Mouse (Mus musculus) subcutaneous adipose tissue, adult 2 months (tissue): ENCODE data around the gene Gm20852. TPM values are rescaled to one million over a fixed set of nuclear protein-coding genes. Genes with fewer than 3 reads are reported as not detected.

Experiments used
- polyA plus RNA-seq: library from polyadenylated mRNA; depleted of rRNA; stranded (reverse); fragments of >200 nt; gene quantifications from 2 replicates; pipeline ENCODE4 v1.2.3, GENCODE M21; 2012; ENCODE audit warnings: low replicate concordance; rRNA removed

Gene Gm20852
- not detected in 2 replicates for polyA plus RNA-seq

GRCm38 (mm10) chrY:66742023-66742422, at the start of gene Gm20852:
TSS of gene Gm20852 (minus strand) at chrY:66742123.

